Mouse (Mus musculus) skeletal muscle tissue, postnatal 0 days (tissue): ENCODE data around the gene Dolk. TPM values are rescaled to one million over a fixed set of nuclear protein-coding genes. Genes with fewer than 3 reads are reported as not detected.

Experiments used
- polyA plus RNA-seq: library from polyadenylated mRNA; unstranded; fragments of >200 nt; fragmentation: Nextera tagmentation; extraction: Ambion mirVana; gene quantifications from 2 replicates; pipeline ENCODE4 v1.2.1, GENCODE M21; 2015

The Dolk gene
- 27.4 and 34.2 TPM in 2 replicates for polyA plus RNA-seq

DNA sequence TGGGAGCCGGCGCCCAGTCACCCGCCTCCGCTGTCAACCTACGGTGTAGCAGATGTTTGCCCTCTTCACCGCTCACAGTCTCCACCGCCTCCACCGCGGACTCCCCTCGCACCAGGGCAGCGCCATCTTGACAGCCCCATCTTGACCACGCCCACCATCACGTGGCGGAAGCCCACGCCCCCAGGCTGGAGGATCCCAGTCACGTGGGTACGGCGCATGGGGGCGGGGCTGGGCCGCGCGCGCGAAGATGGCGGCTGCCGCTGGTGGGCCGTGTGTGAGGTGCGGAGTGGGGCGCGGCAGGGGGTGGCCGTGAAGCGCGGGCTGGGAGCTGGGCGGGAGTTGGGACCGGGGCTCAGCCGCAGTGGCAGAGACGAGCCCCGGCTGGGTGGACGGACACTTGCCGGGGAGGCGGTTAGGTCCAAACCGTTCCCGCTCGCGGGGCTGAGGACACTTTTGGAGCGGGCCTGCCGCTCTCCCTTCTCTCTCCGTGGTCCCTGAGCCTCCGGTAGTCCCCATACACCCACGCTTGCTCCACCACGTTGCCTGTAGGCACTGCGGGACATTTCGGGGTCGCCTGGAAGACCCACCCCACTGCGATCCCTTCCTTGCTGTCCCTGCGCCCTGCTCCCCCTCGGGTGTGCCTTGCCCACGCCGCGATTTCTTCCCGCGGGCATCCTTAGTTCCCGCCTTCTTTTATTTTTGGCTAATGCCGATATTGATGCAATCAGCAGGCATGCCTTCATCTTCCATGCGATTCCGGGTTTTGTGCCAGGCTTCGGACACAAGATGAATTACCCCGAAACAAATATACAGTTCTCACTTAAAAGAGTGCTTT, at the start of gene Dolk, which contains the start of gene Nup188:
Dolk (minus strand) TSS at position 143 of the 835 bp plus-strand sequence.
Nup188 (plus strand) TSS at position 206 of the 835 bp plus-strand sequence.

DNA sequence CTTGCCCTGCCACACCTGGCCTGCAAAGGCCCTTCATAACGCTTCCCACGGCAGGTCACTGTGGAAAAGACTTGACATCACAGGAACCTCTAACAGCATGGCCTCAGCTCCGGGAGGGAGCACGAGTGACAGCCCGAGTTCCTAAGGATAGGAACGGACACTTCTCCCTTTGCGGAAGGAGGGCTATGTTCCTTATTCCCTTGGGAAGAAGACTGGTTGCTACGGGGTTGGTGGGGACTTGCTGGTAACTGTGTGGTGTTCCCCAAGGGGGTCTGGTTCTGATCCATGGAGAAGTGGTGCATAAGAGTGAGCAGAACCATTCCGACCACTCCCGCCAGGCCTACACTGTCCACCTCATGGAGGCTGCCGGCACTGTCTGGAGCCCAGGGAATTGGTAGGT, 5.4 kb downstream of the Dolk start, which contains the start of gene Gm28038:
Gm28038 (plus strand) TSS at position 301 of the 400 bp plus-strand sequence.

GRCm38 (mm10) chr2:30265767-30266253, 20.3 kb downstream of the Dolk start, which contains the start of gene Phyhd1:
Phyhd1 (plus strand) TSS chr2:30266203.

DNA sequence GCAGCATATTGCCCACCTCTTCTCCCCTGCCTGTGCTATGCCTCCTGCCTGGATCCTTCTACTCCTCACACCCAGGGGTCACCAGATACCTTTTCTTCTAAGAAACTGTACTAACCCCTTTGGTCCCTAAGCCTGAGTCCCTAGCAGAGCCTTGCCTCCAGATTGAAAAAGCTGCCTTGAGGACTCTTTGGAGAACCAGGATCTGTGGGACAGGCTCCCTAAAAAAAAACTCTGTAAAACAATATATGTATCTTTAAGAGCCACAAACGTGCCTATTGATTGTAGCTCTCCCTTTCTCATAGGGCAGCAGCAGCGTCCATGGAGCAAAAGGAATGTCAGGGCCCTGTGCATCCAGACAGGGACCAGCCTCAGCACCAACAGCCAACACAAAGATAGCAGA, 45.9 kb downstream of the Dolk start, which contains the start of gene Gm28035:
Gm28035 (plus strand) TSS at position 301 of the 400 bp plus-strand sequence.

GRCm38 (mm10) chr2:30237199-30237880, 48.8 kb downstream of the Dolk start, which contains the start of gene Lrrc8a:
Lrrc8a (plus strand) TSS chr2:30237715.

Other genes starting within 250 kb of the Dolk start
- 12.5 and 13.9 TPM in 2 replicates for gene Wdr34, start 237.5 kb downstream of the Dolk start, polyA plus RNA-seq
- 133 and 153 TPM in 2 replicates for gene Set, start 229.0 kb downstream of the Dolk start, polyA plus RNA-seq
- 3.1 and 3.2 TPM in 2 replicates for gene Pkn3, start 208.7 kb downstream of the Dolk start, polyA plus RNA-seq
- 7.4 and 9.1 TPM in 2 replicates for gene Zdhhc12, start 192.7 kb downstream of the Dolk start, polyA plus RNA-seq
- gene Zer1, start 161.7 kb downstream of the Dolk start, polyA plus RNA-seq: 3.4 and 4.3 TPM in 2 replicates
- gene Tbc1d13, start 152.6 kb downstream of the Dolk start, polyA plus RNA-seq: 2.5 and 4.2 TPM in 2 replicates
- gene Endog, start 114.8 kb downstream of the Dolk start, polyA plus RNA-seq: 52.5 and 63.3 TPM in 2 replicates
- 14.9 and 20.0 TPM in 2 replicates for gene Spout1, start 107.9 kb downstream of the Dolk start, polyA plus RNA-seq
- 9.6 TPM in 2 replicates for gene Kyat1, start 80.5 kb downstream of the Dolk start, polyA plus RNA-seq
- 17.7 and 19.1 TPM in 2 replicates for gene Lrrc8a, start 48.6 kb downstream of the Dolk start, polyA plus RNA-seq
- 0.10 and 0.16 TPM in 2 replicates for gene Gm28035, start 45.8 kb downstream of the Dolk start, polyA plus RNA-seq
- 22.3 and 22.4 TPM in 2 replicates for gene Phyhd1, start 20.1 kb downstream of the Dolk start, polyA plus RNA-seq
- not detected in 2 replicates for gene Gm28038, start 5.3 kb downstream of the Dolk start, polyA plus RNA-seq
- gene Nup188, start 63 bp upstream of the Dolk start, polyA plus RNA-seq: 8.8 and 9.5 TPM in 2 replicates
- 52.3 and 73.6 TPM in 2 replicates for gene Sh3glb2, start 73.0 kb upstream of the Dolk start, polyA plus RNA-seq
- 14.9 and 16.2 TPM in 2 replicates for gene Miga2, start 77.9 kb upstream of the Dolk start, polyA plus RNA-seq
- 16.2 and 19.4 TPM in 2 replicates for gene Dolpp1, start 105.9 kb upstream of the Dolk start, polyA plus RNA-seq
- 227 and 232 TPM in 2 replicates for gene Crat, start 129.5 kb upstream of the Dolk start, polyA plus RNA-seq
- gene Ptpa, start 129.7 kb upstream of the Dolk start, polyA plus RNA-seq: 84.5 and 101 TPM in 2 replicates
- gene Ier5l, start 187.9 kb upstream of the Dolk start, polyA plus RNA-seq: 2.1 and 2.8 TPM in 2 replicates